Mouse (Mus musculus): ENCODE measurements around the gene Dchs2. TPM values are rescaled to one million over a fixed set of nuclear protein-coding genes. Genes with fewer than 3 reads are reported as not detected.

The Dchs2 gene
- polyA plus RNA-seq (2015; fragmentation: Nextera tagmentation; extraction: Ambion mirVana): 0.01 and 0.02 TPM in 2 replicates

- Histone ChIP-seq H3K27ac (replicated peaks) (no peak within 1 kb of the TSS), H3K36me3 (replicated peaks) (no peaks in the 10 kb centered on the region), H3K4me2 (peak within 1 kb of the TSS; percentile 45), H3K9me3 (replicated peaks) (no peaks in the 10 kb centered on the region), H3K27me3 (peaks cover 60% of the 10 kb centered on the region), H3K9ac (no peak within 1 kb of the TSS), H3K4me3 (replicated peaks) (peak within 1 kb of the TSS; percentile 31), H3K4me1 (replicated peaks) (0 out of 2 replicates have a peak, but pooled peaks cover 7% of the 10 kb centered on the region)
- WGBS (ENCODE audit: insufficient replicate concordance): 2% methylated on average over 55 of the region's 55 CpGs
- ATAC-seq (ENCODE audit: insufficient read depth): no peak
Observed at GRCm38 (mm10) chr3:83127726-83128448, at the start of gene Dchs2. TSS of gene Dchs2 (plus strand) at chr3:83127948.

GRCm38 (mm10) chr3:83080567-83081055 lies 47.1 kb upstream of the Dchs2 start:
- ATAC-seq (ENCODE audit: insufficient read depth): no peak; the same call in 1 of the 2 replicates
- Histone ChIP-seq H3K27ac (replicated peaks) (no peak overlapping the region), H3K9ac (no peak overlapping the region), H3K4me1 (replicated peaks) (no peaks in the 10 kb centered on the region), H3K4me2 (peak overlapping the region; percentile 54), H3K4me3 (replicated peaks) (peak overlapping the region; percentile 26), H3K27me3 (no peaks in the 10 kb centered on the region), H3K9me3 (replicated peaks) (no peaks in the 10 kb centered on the region), H3K36me3 (replicated peaks) (no peaks in the 10 kb centered on the region)
- 2% methylated on average over 11 of the region's 11 CpGs for WGBS (ENCODE audit: insufficient replicate concordance)

GRCm38 (mm10) chr3:83097586-83097985 lies 30.2 kb upstream of the Dchs2 start:
- no peaks in the 10 kb centered on the region for H3K27me3 ChIP-seq
- no peak for ATAC-seq (ENCODE audit: insufficient read depth)
- no peak overlapping the region for H3K4me2 ChIP-seq
- H3K27ac ChIP-seq (replicated peaks): no peak overlapping the region
- H3K9ac ChIP-seq: no peak overlapping the region
- H3K36me3 ChIP-seq (replicated peaks): no peaks in the 10 kb centered on the region
- no peaks in the 10 kb centered on the region for H3K9me3 ChIP-seq (replicated peaks)
- H3K4me1 ChIP-seq (replicated peaks): no peaks in the 10 kb centered on the region
- no peak overlapping the region for H3K4me3 ChIP-seq (replicated peaks)
- WGBS (ENCODE audit: insufficient replicate concordance): 68% methylated on average over 6 of the region's 6 CpGs

- Histone ChIP-seq H3K4me2 (peak overlapping the region; percentile 25), H3K9me3 (replicated peaks) (no peaks in the 10 kb centered on the region), H3K9ac (no peak overlapping the region), H3K27ac (replicated peaks) (no peak overlapping the region), H3K27me3 (no peaks in the 10 kb centered on the region), H3K36me3 (replicated peaks) (no peaks in the 10 kb centered on the region), H3K4me3 (replicated peaks) (0 out of 2 replicates have a peak overlapping the region, but pooled peaks have one; percentile 8), H3K4me1 (replicated peaks) (no peaks in the 10 kb centered on the region)
- 31% methylated on average over 14 of the region's 14 CpGs for WGBS (ENCODE audit: insufficient replicate concordance)
- ATAC-seq (ENCODE audit: insufficient read depth): no peak
Observed at GRCm38 (mm10) chr3:83098546-83099034, 29.2 kb upstream of the Dchs2 start.

- WGBS (ENCODE audit: insufficient replicate concordance): 76% methylated on average over 1 of the region's 1 CpGs
Observed at GRCm38 (mm10) chr3:83099139-83099538, 28.6 kb upstream of the Dchs2 start.

GRCm38 (mm10) chr3:83099651-83100050 lies 28.1 kb upstream of the Dchs2 start:
- WGBS (ENCODE audit: insufficient replicate concordance): 54% methylated on average over 6 of the region's 6 CpGs
- no peak overlapping the region for H3K27ac ChIP-seq (replicated peaks)
- no peak overlapping the region for H3K4me2 ChIP-seq
- no peaks in the 10 kb centered on the region for H3K4me1 ChIP-seq (replicated peaks)
- H3K9me3 ChIP-seq (replicated peaks): no peaks in the 10 kb centered on the region
- H3K4me3 ChIP-seq (replicated peaks): no peak overlapping the region
- H3K36me3 ChIP-seq (replicated peaks): no peaks in the 10 kb centered on the region
- no peak for ATAC-seq (ENCODE audit: insufficient read depth)
- no peak overlapping the region for H3K9ac ChIP-seq
- no peaks in the 10 kb centered on the region for H3K27me3 ChIP-seq

More at GRCm38 (mm10) chr3:83099139-83099538, 28.6 kb upstream of the Dchs2 start:
- no peaks in the 10 kb centered on the region for H3K36me3 ChIP-seq (replicated peaks)
- H3K9me3 ChIP-seq (replicated peaks): no peaks in the 10 kb centered on the region
- H3K4me3 ChIP-seq (replicated peaks): no peak overlapping the region
- no peak overlapping the region for H3K27ac ChIP-seq (replicated peaks)
- H3K27me3 ChIP-seq: no peaks in the 10 kb centered on the region
- no peak overlapping the region for H3K9ac ChIP-seq
- ATAC-seq (ENCODE audit: insufficient read depth): no peak
- H3K4me2 ChIP-seq: no peak overlapping the region; the same call in 1 of the 2 replicates
- no peaks in the 10 kb centered on the region for H3K4me1 ChIP-seq (replicated peaks)

GRCm38 (mm10) chr3:83102286-83102685 lies 25.5 kb upstream of the Dchs2 start:
- H3K9ac ChIP-seq: no peak overlapping the region
- H3K36me3 ChIP-seq (replicated peaks): no peaks in the 10 kb centered on the region
- no peak for ATAC-seq (ENCODE audit: insufficient read depth)
- no peaks in the 10 kb centered on the region for H3K4me1 ChIP-seq (replicated peaks)
- no peak overlapping the region for H3K4me2 ChIP-seq
- WGBS (ENCODE audit: insufficient replicate concordance): 65% methylated on average over 6 of the region's 6 CpGs
- no peaks in the 10 kb centered on the region for H3K27me3 ChIP-seq
- H3K27ac ChIP-seq (replicated peaks): no peak overlapping the region
- H3K9me3 ChIP-seq (replicated peaks): no peaks in the 10 kb centered on the region
- H3K4me3 ChIP-seq (replicated peaks): no peak overlapping the region

GRCm38 (mm10) chr3:83110163-83110562 lies 17.6 kb upstream of the Dchs2 start:
- Histone ChIP-seq H3K27me3 (no peaks in the 10 kb centered on the region), H3K36me3 (replicated peaks) (no peaks in the 10 kb centered on the region), H3K4me2 (no peak overlapping the region), H3K4me1 (replicated peaks) (no peaks in the 10 kb centered on the region), H3K9me3 (replicated peaks) (no peaks in the 10 kb centered on the region), H3K27ac (replicated peaks) (no peak overlapping the region), H3K9ac (no peak overlapping the region), H3K4me3 (replicated peaks) (no peak overlapping the region)
- WGBS (ENCODE audit: insufficient replicate concordance): 25% methylated on average over 4 of the region's 4 CpGs
- ATAC-seq (ENCODE audit: insufficient read depth): no peak

GRCm38 (mm10) chr3:83111485-83112261 lies 16.1 kb upstream of the Dchs2 start:
- Histone ChIP-seq H3K27me3 (no peaks in the 10 kb centered on the region), H3K36me3 (replicated peaks) (no peaks in the 10 kb centered on the region), H3K27ac (replicated peaks) (no peak overlapping the region), H3K4me1 (replicated peaks) (no peaks in the 10 kb centered on the region), H3K4me3 (replicated peaks) (no peak overlapping the region), H3K9me3 (replicated peaks) (no peaks in the 10 kb centered on the region), H3K4me2 (no peak overlapping the region), H3K9ac (no peak overlapping the region)
- ATAC-seq (ENCODE audit: insufficient read depth): no peak
- 49% methylated on average over 7 of the region's 7 CpGs for WGBS (ENCODE audit: insufficient replicate concordance)

- WGBS (ENCODE audit: insufficient replicate concordance): 24% methylated on average over 3 of the region's 3 CpGs
- no peak overlapping the region for H3K9ac ChIP-seq
- H3K27me3 ChIP-seq: no peaks in the 10 kb centered on the region
- H3K4me3 ChIP-seq (replicated peaks): no peak overlapping the region
- H3K4me1 ChIP-seq (replicated peaks): no peaks in the 10 kb centered on the region
- H3K27ac ChIP-seq (replicated peaks): no peak overlapping the region
- no peak overlapping the region for H3K4me2 ChIP-seq
- H3K9me3 ChIP-seq (replicated peaks): no peaks in the 10 kb centered on the region
- H3K36me3 ChIP-seq (replicated peaks): no peaks in the 10 kb centered on the region
- ATAC-seq (ENCODE audit: insufficient read depth): no peak
Observed at GRCm38 (mm10) chr3:83112869-83113268, 14.9 kb upstream of the Dchs2 start.

- 21% methylated on average over 1 of the region's 1 CpGs for WGBS (ENCODE audit: insufficient replicate concordance)
- no peak for ATAC-seq (ENCODE audit: insufficient read depth)
Observed at GRCm38 (mm10) chr3:83114946-83115345, 12.8 kb upstream of the Dchs2 start.

More at GRCm38 (mm10) chr3:83114946-83115345, 12.8 kb upstream of the Dchs2 start:
- Histone ChIP-seq H3K4me2 (no peak overlapping the region), H3K36me3 (replicated peaks) (no peaks in the 10 kb centered on the region), H3K9me3 (replicated peaks) (no peaks in the 10 kb centered on the region), H3K27ac (replicated peaks) (no peak overlapping the region), H3K9ac (no peak overlapping the region), H3K27me3 (no peaks in the 10 kb centered on the region), H3K4me3 (replicated peaks) (no peak overlapping the region), H3K4me1 (replicated peaks) (no peaks in the 10 kb centered on the region)

Data from liver, embryonic 15.5 days (tissue).